Mouse (Mus musculus): Measurements from ENCODE around the gene Slc25a29. TPM values are rescaled to one million over a fixed set of nuclear protein-coding genes. Genes with fewer than 3 reads are reported as not detected.

The Slc25a29 gene
- total RNA-seq, 2 experiments from 2014 or later, result not detected

GRCm38 (mm10) chr12:108809771-108810170 is 25.9 kb downstream of the Slc25a29 start:
- no peak for ATAC-seq (replicated peaks; ENCODE audit: low FRiP score, poor library complexity, severe bottlenecking)

GRCm38 (mm10) chr12:108808465-108808864 is 27.2 kb downstream of the Slc25a29 start:
- no peak for ATAC-seq (replicated peaks; ENCODE audit: low FRiP score, poor library complexity, severe bottlenecking)

- ATAC-seq (replicated peaks; ENCODE audit: low FRiP score, poor library complexity, severe bottlenecking), result no peak
Observed at GRCm38 (mm10) chr12:108804388-108804787, 31.3 kb downstream of the Slc25a29 start.

GRCm38 (mm10) chr12:108801613-108802012 is 34.1 kb downstream of the Slc25a29 start:
- no peak for ATAC-seq (replicated peaks; ENCODE audit: low FRiP score, poor library complexity, severe bottlenecking)

- peak; percentile 28; the same call in 1 of the 2 replicates for ATAC-seq (replicated peaks; ENCODE audit: low FRiP score, poor library complexity, severe bottlenecking)
Observed at GRCm38 (mm10) chr12:108794979-108795537, 40.6 kb downstream of the Slc25a29 start.

- ATAC-seq (replicated peaks; ENCODE audit: low FRiP score, poor library complexity, severe bottlenecking), result peak; percentile 56
Observed at GRCm38 (mm10) chr12:108794078-108794711, 41.5 kb downstream of the Slc25a29 start.

- no peak for ATAC-seq (replicated peaks; ENCODE audit: low FRiP score, poor library complexity, severe bottlenecking)
Observed at GRCm38 (mm10) chr12:108793453-108793941, 42.2 kb downstream of the Slc25a29 start.

- peak; percentile 82 for ATAC-seq (replicated peaks; ENCODE audit: low FRiP score, poor library complexity, severe bottlenecking)
Observed at GRCm38 (mm10) chr12:108792546-108793452, 42.9 kb downstream of the Slc25a29 start, which contains the start of gene Yy1. Yy1 (plus strand) TSS chr12:108792973.

- peak; percentile 58 for ATAC-seq (replicated peaks; ENCODE audit: low FRiP score, poor library complexity, severe bottlenecking)
Observed at GRCm38 (mm10) chr12:108792152-108792545, 43.5 kb downstream of the Slc25a29 start.

- ATAC-seq (replicated peaks; ENCODE audit: low FRiP score, poor library complexity, severe bottlenecking), result no peak
Observed at GRCm38 (mm10) chr12:108787329-108787728, 48.4 kb downstream of the Slc25a29 start.

- no peak for ATAC-seq (replicated peaks; ENCODE audit: low FRiP score, poor library complexity, severe bottlenecking)
Observed at GRCm38 (mm10) chr12:108785161-108785560, 50.5 kb downstream of the Slc25a29 start.

- peak; percentile 100 for ATAC-seq (replicated peaks; ENCODE audit: low FRiP score, poor library complexity, severe bottlenecking)
Observed at GRCm38 (mm10) chr12:108780108-108780877, 55.4 kb downstream of the Slc25a29 start.

Other genes starting within 250 kb of the Slc25a29 start
- not detected in 2 replicates for gene Degs2, start 133.6 kb downstream of the Slc25a29 start, total RNA-seq (2015; ENCODE audit: low replicate concordance)
- gene Degs2, start 133.6 kb downstream of the Slc25a29 start, total RNA-seq (2017; ENCODE audit: low replicate concordance), result not detected in 2 replicates
- gene Yy1, start 42.9 kb downstream of the Slc25a29 start, total RNA-seq (2015; ENCODE audit: low replicate concordance), result 25.2 and 44.4 TPM in 2 replicates
- 40.4 and 62.9 TPM in 2 replicates for gene Yy1, start 42.9 kb downstream of the Slc25a29 start, total RNA-seq (2017; ENCODE audit: low replicate concordance)
- gene Slc25a47, start 163 bp upstream of the Slc25a29 start, total RNA-seq (2015; ENCODE audit: low replicate concordance), result 1.3 TPM in 1 of 2 replicates, not detected in the other
- gene Slc25a47, start 163 bp upstream of the Slc25a29 start, total RNA-seq (2017; ENCODE audit: low replicate concordance), result 0.64 and 5.3 TPM in 2 replicates
- gene Wdr25, start 57.7 kb upstream of the Slc25a29 start, total RNA-seq (2015; ENCODE audit: low replicate concordance), result 0.84 and 2.5 TPM in 2 replicates
- 4.2 and 11.4 TPM in 2 replicates for gene Wdr25, start 57.7 kb upstream of the Slc25a29 start, total RNA-seq (2017; ENCODE audit: low replicate concordance)
- 4.6 and 12.3 TPM in 2 replicates for gene Wars, start 58.3 kb upstream of the Slc25a29 start, total RNA-seq (2015; ENCODE audit: low replicate concordance)
- gene Wars, start 58.3 kb upstream of the Slc25a29 start, total RNA-seq (2017; ENCODE audit: low replicate concordance), result 8.2 and 21.4 TPM in 2 replicates
- gene Begain, start 232.3 kb upstream of the Slc25a29 start, total RNA-seq (2015; ENCODE audit: low replicate concordance), result not detected in 2 replicates
- not detected in 2 replicates for gene Begain, start 232.3 kb upstream of the Slc25a29 start, total RNA-seq (2017; ENCODE audit: low replicate concordance)